In the genomic region with DNA sequence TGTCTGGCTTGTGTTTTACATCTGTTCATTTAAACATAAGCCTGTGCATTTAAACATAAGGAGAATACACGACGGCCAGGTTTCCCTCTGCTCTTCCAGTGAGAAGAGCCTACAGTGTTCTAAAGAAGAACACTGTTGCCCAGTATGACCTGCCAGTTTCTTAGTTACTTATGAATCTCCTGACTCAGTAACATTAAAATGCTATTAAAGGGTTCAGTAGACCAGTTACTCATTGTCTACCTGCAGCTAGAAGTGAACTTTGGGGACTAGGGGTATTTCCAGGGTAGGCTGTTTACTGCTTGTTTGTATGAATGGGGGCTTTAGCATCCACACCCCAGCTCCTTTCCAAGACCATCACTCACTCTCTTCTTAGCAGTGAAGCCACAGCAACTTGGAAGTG, we compare ENCODE assay signal across 26 mouse cellular contexts.
DNase-seq lines count a peak whose midpoint lies in the region; ATAC-seq and TF ChIP-seq lines count a peak whose summit lies in the region.
"Had no signal": no experiment of that assay in that cellular context is flagged by ENCODE, and none has a peak within 500 bp of the region (broad histone marks: within the 10 kb centered on the region; RNA-seq: fewer than 3 reads in every experiment).

No protein-coding gene starts in this region.

- TF ChIP-seq CTCF in kidney, adult 2 months (conservative IDR thresholded peaks at IDR 0.05; ENCODE audit: insufficient read depth, insufficient read length, low read depth, low read length), result no peak

- no peaks in the 10 kb centered on the region for H3K36me3 ChIP-seq in kidney, adult 2 months (ENCODE audit: control insufficient read depth, insufficient read depth, low read length)
- 0 out of 2 replicates have a peak, but pooled peaks cover 3% of the 10 kb centered on the region for H3K36me3 ChIP-seq in kidney, embryonic 16.5 days (ENCODE audit: insufficient read depth, low read length)
- H3K36me3 ChIP-seq: embryonic facial prominence, embryonic 12.5 days; embryonic facial prominence, embryonic 15.5 days; heart, embryonic 12.5 days; heart, embryonic 15.5 days; hindbrain, embryonic 10.5 days; hindbrain, embryonic 13.5 days had no signal

- peaks cover 14% of the 10 kb centered on the region; the same call in 1 of the 2 replicates for H3K4me1 ChIP-seq in kidney, adult 2 months (ENCODE audit: control insufficient read depth, insufficient read depth, low read length)
- 0 out of 2 replicates have a peak, but pooled peaks cover 3% of the 10 kb centered on the region for H3K4me1 ChIP-seq in kidney, embryonic 16.5 days (ENCODE audit: insufficient read depth, low read length)
- H3K4me1 ChIP-seq: embryonic facial prominence, embryonic 12.5 days; embryonic facial prominence, embryonic 15.5 days; heart, embryonic 12.5 days; heart, embryonic 15.5 days; hindbrain, embryonic 10.5 days; hindbrain, embryonic 13.5 days had no signal

- H3K27me3 ChIP-seq in kidney, adult 2 months (replicated peaks; ENCODE audit: control insufficient read depth, insufficient read depth, low read length), result no peaks in the 10 kb centered on the region
- no peaks in the 10 kb centered on the region for H3K27me3 ChIP-seq in kidney, embryonic 16.5 days (ENCODE audit: insufficient read depth, low read length)
- H3K27me3 ChIP-seq: embryonic facial prominence, embryonic 12.5 days; embryonic facial prominence, embryonic 15.5 days; heart, embryonic 12.5 days; heart, embryonic 15.5 days; hindbrain, embryonic 13.5 days had no signal

- H3K4me2 ChIP-seq in kidney, embryonic 16.5 days (replicated peaks; ENCODE audit: low read depth, low read length), result no peak overlapping the region
- H3K4me2 ChIP-seq: embryonic facial prominence, embryonic 12.5 days; embryonic facial prominence, embryonic 15.5 days; heart, embryonic 12.5 days; heart, embryonic 15.5 days; hindbrain, embryonic 13.5 days had no signal

- peak overlapping the region; percentile 50; the same call in 1 of the 2 replicates for H3K27ac ChIP-seq in kidney, adult 2 months (ENCODE audit: insufficient read depth, low read depth, low read length)
- peak overlapping the region; percentile 50; the same call in 1 of the 2 replicates for H3K27ac ChIP-seq in kidney, embryonic 16.5 days (ENCODE audit: low read length)
- H3K27ac ChIP-seq: embryonic facial prominence, embryonic 12.5 days; embryonic facial prominence, embryonic 15.5 days; gastrocnemius, adult 2 months; heart, embryonic 15.5 days; hindbrain, embryonic 10.5 days; hindbrain, embryonic 13.5 days had no signal

- no peak overlapping the region for H3K9ac ChIP-seq in kidney, embryonic 16.5 days (replicated peaks; ENCODE audit: low read length)
- H3K9ac ChIP-seq: embryonic facial prominence, embryonic 12.5 days; embryonic facial prominence, embryonic 15.5 days; forebrain, postnatal 0 days; heart, embryonic 12.5 days; heart, embryonic 15.5 days; hindbrain, embryonic 13.5 days had no signal

- WGBS in kidney, adult 2 months, result 55% methylated on average over 2 of the region's 2 CpGs
- WGBS in kidney, embryonic 16.5 days, result 74% methylated on average over 2 of the region's 2 CpGs

- ATAC-seq in kidney, embryonic 16.5 days (ENCODE audit: low FRiP score, low TSS enrichment), result peak; percentile 61; the same call in 1 of the 2 replicates
- ATAC-seq: CD4-positive, CD25-positive, alpha-beta regulatory T cell, adult 4 months; forebrain, embryonic 14.5 days; forebrain, postnatal 0 days had no signal

- intact Hi-C loops in gastrocnemius, postnatal 14 days (cut with DNase I; ENCODE audit: low total_unique reads), result no loop called here

- H3K4me3 ChIP-seq in kidney, adult 2 months (ENCODE audit: insufficient read depth, low read depth, low read length), result no peak overlapping the region
- no peak overlapping the region for H3K4me3 ChIP-seq in kidney, embryonic 16.5 days (ENCODE audit: low read length)
- H3K4me3 ChIP-seq: embryonic facial prominence, embryonic 12.5 days; embryonic facial prominence, embryonic 15.5 days; gastrocnemius, adult 2 months; heart, embryonic 12.5 days; heart, embryonic 15.5 days; hindbrain, embryonic 10.5 days; hindbrain, embryonic 13.5 days had no signal

- TF ChIP-seq POLR2A in kidney, adult 2 months (IDR thresholded peaks at IDR 0.05; ENCODE audit: low read depth, low read length), result no peak

- H3K9me3 ChIP-seq in kidney, embryonic 16.5 days (ENCODE audit: low read length), result no peaks in the 10 kb centered on the region
- H3K9me3 ChIP-seq: embryonic facial prominence, embryonic 12.5 days; embryonic facial prominence, embryonic 15.5 days; heart, embryonic 12.5 days; heart, embryonic 15.5 days; hindbrain, embryonic 10.5 days; hindbrain, embryonic 13.5 days had no signal

- peak; percentile 67 for DNase-seq in kidney, adult 2 months
- DNase-seq in kidney, postnatal 25 days, result no peak
- DNase-seq in kidney, postnatal 14 days, result peak; percentile 13
- DNase-seq in layer of hippocampus, postnatal 36 days, result no peak
- no peak for DNase-seq in gastrocnemius, postnatal 14 days
- DNase-seq: adrenal gland, adult 2 months; adrenal gland, postnatal 14 days; cerebellum, adult 11 months; cerebellum, adult 2 months; cerebellum, adult 9-11 months; cerebellum, postnatal 25 days; forebrain, postnatal 0 days; gastrocnemius, adult 2 months; gastrocnemius, postnatal 25 days; heart, adult 18-20 months; heart, postnatal 10 days; heart, postnatal 36 days had no signal

Comparison
In these comparisons a context has a peak if more than half of its experiments do, and no peak if none do; other contexts are left out.
1. DNase-seq: peak in kidney, adult 2 months (single experiment) and kidney, postnatal 14 days (single experiment); none in kidney, postnatal 25 days (0 of 2), layer of hippocampus, postnatal 36 days (0 of 2) and gastrocnemius, postnatal 14 days (single experiment).